ENCODE assay signal across 21 mouse cellular contexts in the genomic region with DNA sequence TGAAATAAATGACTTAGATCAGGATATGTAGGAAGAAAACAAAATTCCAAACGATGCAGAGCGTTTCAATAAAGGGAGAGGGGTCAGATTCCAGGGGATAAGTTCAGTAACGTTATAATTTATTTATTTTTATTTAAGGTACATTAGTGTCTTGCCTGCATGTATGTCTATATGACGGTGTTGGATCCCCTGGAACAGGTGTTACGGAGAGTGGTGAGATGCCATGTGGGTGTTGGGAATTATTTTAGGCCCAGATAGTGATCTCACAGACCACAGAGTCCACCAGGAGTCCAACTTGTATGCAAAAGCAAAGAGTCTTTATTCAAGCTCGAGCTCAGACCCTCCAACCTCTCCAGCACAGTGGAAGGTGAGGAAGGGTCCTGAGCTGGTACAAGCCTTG. TPM values are rescaled to one million over a fixed set of nuclear protein-coding genes. Genes with fewer than 3 reads are reported as not detected.
A peak's percentile ranks its signal among the peaks of the same experiment; 100 is the strongest.
DNase-seq lines count a peak whose midpoint lies in the region; ATAC-seq and TF ChIP-seq lines count a peak whose summit lies in the region.
"Had no signal": no experiment of that assay in that cellular context is flagged by ENCODE, and none has a peak within 500 bp of the region (broad histone marks: within the 10 kb centered on the region; RNA-seq: fewer than 3 reads in every experiment).

No protein-coding gene starts in this region.

- no peaks in the 10 kb centered on the region for H3K4me1 ChIP-seq in forebrain, embryonic 16.5 days (replicated peaks; ENCODE audit: control insufficient read depth, insufficient read depth, low read length)
- no peaks in the 10 kb centered on the region for H3K4me1 ChIP-seq in forebrain, embryonic 11.5 days (replicated peaks; ENCODE audit: control insufficient read depth, insufficient read depth, low read length)
- no peaks in the 10 kb centered on the region for H3K4me1 ChIP-seq in hindbrain, embryonic 14.5 days (replicated peaks; ENCODE audit: control insufficient read depth, insufficient read depth, low read length)
- H3K4me1 ChIP-seq in hindbrain, embryonic 10.5 days (replicated peaks), result peaks cover 4% of the 10 kb centered on the region; the same call in 1 of the 2 replicates
- H3K4me1 ChIP-seq in midbrain, embryonic 11.5 days (ENCODE audit: control insufficient read depth, insufficient read depth, low read length), result no peaks in the 10 kb centered on the region
- H3K4me1 ChIP-seq in midbrain, embryonic 10.5 days, result peaks cover 11% of the 10 kb centered on the region
- H3K4me1 ChIP-seq: embryonic facial prominence, embryonic 12.5 days; embryonic facial prominence, embryonic 15.5 days; hindbrain, embryonic 12.5 days; intestine, embryonic 15.5 days had no signal

- no peak for TF ChIP-seq POLR2A in myocyte (IDR thresholded peaks at IDR 0.05; ENCODE audit: insufficient read length, low read depth)

- H3K9ac ChIP-seq in forebrain, embryonic 16.5 days (replicated peaks; ENCODE audit: low read depth, low read length), result no peak overlapping the region
- no peak overlapping the region for H3K9ac ChIP-seq in forebrain, embryonic 11.5 days (ENCODE audit: low read length)
- H3K9ac ChIP-seq in hindbrain, embryonic 14.5 days, result no peak overlapping the region
- no peak overlapping the region for H3K9ac ChIP-seq in midbrain, embryonic 11.5 days (ENCODE audit: low read length)
- H3K9ac ChIP-seq: embryonic facial prominence, embryonic 12.5 days; embryonic facial prominence, embryonic 15.5 days; heart, embryonic 12.5 days; heart, embryonic 15.5 days; hindbrain, embryonic 12.5 days; intestine, embryonic 15.5 days had no signal

- 86% methylated on average over 6 of the region's 6 CpGs for WGBS in forebrain, embryonic 16.5 days
- 89% methylated on average over 6 of the region's 6 CpGs for WGBS in forebrain, embryonic 11.5 days
- 85% methylated on average over 6 of the region's 6 CpGs for WGBS in hindbrain, embryonic 14.5 days
- 88% methylated on average over 6 of the region's 6 CpGs for WGBS in hindbrain, embryonic 10.5 days
- 90% methylated on average over 6 of the region's 6 CpGs for WGBS in midbrain, embryonic 11.5 days
- 90% methylated on average over 6 of the region's 6 CpGs for WGBS in midbrain, embryonic 10.5 days

- no peaks in the 10 kb centered on the region for H3K27me3 ChIP-seq in forebrain, embryonic 16.5 days (replicated peaks; ENCODE audit: control insufficient read depth, insufficient read depth, low read length)
- H3K27me3 ChIP-seq in forebrain, embryonic 11.5 days (ENCODE audit: control insufficient read depth, insufficient read depth, low read length), result no peaks in the 10 kb centered on the region
- H3K27me3 ChIP-seq in hindbrain, embryonic 14.5 days (ENCODE audit: control insufficient read depth, insufficient read depth, low read length), result no peaks in the 10 kb centered on the region
- no peaks in the 10 kb centered on the region for H3K27me3 ChIP-seq in hindbrain, embryonic 10.5 days (ENCODE audit: insufficient read depth, poor library complexity, severe bottlenecking)
- no peaks in the 10 kb centered on the region for H3K27me3 ChIP-seq in midbrain, embryonic 11.5 days (ENCODE audit: control insufficient read depth, insufficient read depth, low read length)
- no peaks in the 10 kb centered on the region for H3K27me3 ChIP-seq in midbrain, embryonic 10.5 days (ENCODE audit: low read depth, poor library complexity, severe bottlenecking)
- no peaks in the 10 kb centered on the region for H3K27me3 ChIP-seq in myocyte (ENCODE audit: control insufficient read depth, insufficient read depth, insufficient read length)
- H3K27me3 ChIP-seq: embryonic facial prominence, embryonic 12.5 days; embryonic facial prominence, embryonic 15.5 days; heart, embryonic 12.5 days; heart, embryonic 15.5 days; hindbrain, embryonic 12.5 days; intestine, embryonic 15.5 days had no signal

- H3K9me3 ChIP-seq in forebrain, embryonic 16.5 days (ENCODE audit: control insufficient read depth, low read length), result 0 out of 2 replicates have a peak, but pooled peaks cover 2% of the 10 kb centered on the region
- no peaks in the 10 kb centered on the region; the same call in 1 of the 2 replicates for H3K9me3 ChIP-seq in forebrain, embryonic 11.5 days (ENCODE audit: control insufficient read depth, low read length)
- H3K9me3 ChIP-seq in hindbrain, embryonic 14.5 days (ENCODE audit: control insufficient read depth, low read length), result 0 out of 2 replicates have a peak, but pooled peaks cover under 1% of the 10 kb centered on the region
- no peaks in the 10 kb centered on the region for H3K9me3 ChIP-seq in hindbrain, embryonic 10.5 days
- H3K9me3 ChIP-seq in midbrain, embryonic 11.5 days (ENCODE audit: control insufficient read depth, low read length), result no peaks in the 10 kb centered on the region
- H3K9me3 ChIP-seq in midbrain, embryonic 10.5 days (replicated peaks), result 0 out of 2 replicates have a peak, but pooled peaks cover 1% of the 10 kb centered on the region
- H3K9me3 ChIP-seq: embryonic facial prominence, embryonic 15.5 days; heart, embryonic 12.5 days; heart, embryonic 15.5 days; hindbrain, embryonic 12.5 days; intestine, embryonic 15.5 days had no signal

- peak; percentile 47 for ATAC-seq in forebrain, embryonic 16.5 days
- ATAC-seq in forebrain, embryonic 11.5 days (replicated peaks; ENCODE audit: low FRiP score), result no peak
- peak; percentile 46; the same call in 1 of the 2 replicates for ATAC-seq in hindbrain, embryonic 14.5 days (ENCODE audit: low FRiP score)
- ATAC-seq in midbrain, embryonic 11.5 days (ENCODE audit: low FRiP score), result no peak
- ATAC-seq: CD4-positive, CD25-positive, alpha-beta regulatory T cell, adult 4 months; intestine, embryonic 15.5 days had no signal

- H3K4me2 ChIP-seq in forebrain, embryonic 16.5 days (ENCODE audit: low read length), result no peak overlapping the region
- H3K4me2 ChIP-seq in forebrain, embryonic 11.5 days (ENCODE audit: low read depth, low read length, severe bottlenecking), result no peak overlapping the region
- no peak overlapping the region for H3K4me2 ChIP-seq in hindbrain, embryonic 14.5 days (replicated peaks)
- H3K4me2 ChIP-seq in midbrain, embryonic 11.5 days, result no peak overlapping the region
- H3K4me2 ChIP-seq in myocyte (ENCODE audit: low read depth), result peak overlapping the region; percentile 44
- H3K4me2 ChIP-seq: embryonic facial prominence, embryonic 12.5 days; embryonic facial prominence, embryonic 15.5 days; heart, embryonic 12.5 days; heart, embryonic 15.5 days; hindbrain, embryonic 12.5 days; intestine, embryonic 15.5 days had no signal

- H3K36me3 ChIP-seq in forebrain, embryonic 16.5 days (ENCODE audit: control insufficient read depth, insufficient read depth), result no peaks in the 10 kb centered on the region
- H3K36me3 ChIP-seq in forebrain, embryonic 11.5 days (ENCODE audit: control insufficient read depth, insufficient read depth, low read length), result no peaks in the 10 kb centered on the region
- no peaks in the 10 kb centered on the region for H3K36me3 ChIP-seq in hindbrain, embryonic 14.5 days (replicated peaks; ENCODE audit: control insufficient read depth, insufficient read depth)
- no peaks in the 10 kb centered on the region for H3K36me3 ChIP-seq in hindbrain, embryonic 10.5 days
- H3K36me3 ChIP-seq in midbrain, embryonic 11.5 days (ENCODE audit: control insufficient read depth, insufficient read depth, low read length), result no peaks in the 10 kb centered on the region
- H3K36me3 ChIP-seq in midbrain, embryonic 10.5 days, result no peaks in the 10 kb centered on the region
- H3K36me3 ChIP-seq in myocyte (ENCODE audit: control insufficient read depth, insufficient read depth), result no peaks in the 10 kb centered on the region
- H3K36me3 ChIP-seq: embryonic facial prominence, embryonic 12.5 days; embryonic facial prominence, embryonic 15.5 days; heart, embryonic 12.5 days; heart, embryonic 15.5 days; hindbrain, embryonic 12.5 days; intestine, embryonic 15.5 days had no signal

- DNase-seq in forebrain, embryonic 11.5 days (ENCODE audit: low spot score), result no peak
- no peak for DNase-seq in hindbrain, embryonic 14.5 days (ENCODE audit: low spot score)
- no peak for DNase-seq in hindbrain, embryonic 10.5 days (ENCODE audit: low spot score)
- peak; percentile 59 for DNase-seq in midbrain, embryonic 11.5 days (ENCODE audit: low spot score, missing footprints)
- no peak for DNase-seq in midbrain, embryonic 10.5 days (ENCODE audit: low spot score)
- no peak for DNase-seq in thymus, postnatal 10 days (ENCODE audit: low spot score in 2 of 2)
- DNase-seq: cerebellum, adult 11 months; cerebellum, adult 2 months; cerebellum, adult 9-11 months; cerebellum, postnatal 25 days; gastrocnemius, postnatal 25 days had no signal

- H3K79me2 ChIP-seq in myocyte (ENCODE audit: control insufficient read depth, insufficient read depth), result no peaks in the 10 kb centered on the region

- no peak overlapping the region for H3K27ac ChIP-seq in forebrain, embryonic 16.5 days (ENCODE audit: low read length)
- no peak overlapping the region for H3K27ac ChIP-seq in forebrain, embryonic 11.5 days (ENCODE audit: low read depth, low read length)
- H3K27ac ChIP-seq in hindbrain, embryonic 14.5 days, result no peak overlapping the region
- H3K27ac ChIP-seq in hindbrain, embryonic 10.5 days, result no peak overlapping the region
- H3K27ac ChIP-seq in midbrain, embryonic 11.5 days (ENCODE audit: low read depth, low read length), result no peak overlapping the region
- H3K27ac ChIP-seq in midbrain, embryonic 10.5 days (replicated peaks), result no peak overlapping the region
- H3K27ac ChIP-seq: embryonic facial prominence, embryonic 12.5 days; embryonic facial prominence, embryonic 15.5 days; heart, embryonic 15.5 days; hindbrain, embryonic 12.5 days; intestine, embryonic 15.5 days had no signal

- no peak overlapping the region for H3ac ChIP-seq in myocyte (ENCODE audit: control insufficient read depth, insufficient read length)

- H3K4me3 ChIP-seq in forebrain, embryonic 16.5 days (replicated peaks; ENCODE audit: low read length), result no peak overlapping the region
- H3K4me3 ChIP-seq in forebrain, embryonic 11.5 days (ENCODE audit: low read depth, low read length), result no peak overlapping the region
- H3K4me3 ChIP-seq in hindbrain, embryonic 14.5 days (replicated peaks; ENCODE audit: low read length), result no peak overlapping the region
- no peak overlapping the region for H3K4me3 ChIP-seq in hindbrain, embryonic 10.5 days
- H3K4me3 ChIP-seq in midbrain, embryonic 11.5 days (ENCODE audit: low read depth, low read length), result no peak overlapping the region
- H3K4me3 ChIP-seq in midbrain, embryonic 10.5 days, result no peak overlapping the region
- H3K4me3 ChIP-seq in myocyte, result no peak overlapping the region
- H3K4me3 ChIP-seq: embryonic facial prominence, embryonic 12.5 days; embryonic facial prominence, embryonic 15.5 days; heart, embryonic 12.5 days; heart, embryonic 15.5 days; hindbrain, embryonic 12.5 days; intestine, embryonic 15.5 days had no signal

RNA-seq across cellular contexts. Expression of a gene that starts 16.2 kb away (rescaled TPM):
- 0.04 and 0.10 TPM in 2 replicates for polyA plus RNA-seq in forebrain, embryonic 16.5 days (2015; fragmentation: Nextera tagmentation; extraction: Ambion mirVana)
- polyA plus RNA-seq in forebrain, embryonic 11.5 days (2014; fragmentation: Nextera tagmentation; extraction: Ambion mirVana), result 0.24 and 0.29 TPM in 2 replicates
- 0.41 and 0.47 TPM in 2 replicates for polyA plus RNA-seq in hindbrain, embryonic 14.5 days (2014; fragmentation: Nextera tagmentation; extraction: Ambion mirVana)
- polyA plus RNA-seq in hindbrain, embryonic 10.5 days (2016; fragmentation: Nextera tagmentation; extraction: Ambion mirVana), result 0.39 and 0.93 TPM in 2 replicates
- polyA plus RNA-seq in midbrain, embryonic 11.5 days (2014; fragmentation: Nextera tagmentation; extraction: Ambion mirVana), result 0.14 and 0.32 TPM in 2 replicates
- 0.36 and 0.39 TPM in 2 replicates for polyA plus RNA-seq in midbrain, embryonic 10.5 days (2016; fragmentation: Nextera tagmentation; extraction: Ambion mirVana)
- polyA plus RNA-seq in myocyte (2012; fragmentation: generic; extraction: Trizol), result 7.4 TPM
- polyA plus RNA-seq: adrenal gland, adult 2 months; CD4-positive, CD25-positive, alpha-beta regulatory T cell, adult 4 months had no signal

Comparison
In these comparisons a context has a peak if more than half of its experiments do, and no peak if none do; other contexts are left out.
1. ATAC-seq: peak in forebrain, embryonic 16.5 days (single experiment) and hindbrain, embryonic 14.5 days (single experiment); none in forebrain, embryonic 11.5 days (single experiment) and midbrain, embryonic 11.5 days (single experiment).